Mouse (Mus musculus): ENCODE measurements at regions not wholly inside any gene's neighbourhood (a gene's known extent, or its start where the extent isn't known, plus 50 kb on each side); places are given as distances from the start of the nearest gene placed in this dataset.

GRCm38 (mm10) chr17:85888568-85889398, 200.7 kb upstream of the Six2 start:
- TF ChIP-seq CTCF (IDR thresholded peaks at IDR 0.05; ENCODE audit: extremely low read depth, insufficient read length, insufficient replicate concordance, low read depth, low read length): no peak
- no peak for TF ChIP-seq POLR2A (IDR thresholded peaks at IDR 0.05; ENCODE audit: low read depth, low read length)
